ENCODE assay signal across 7 mouse cellular contexts in genomic region chr14:34501804-34502474, GRCm38 (mm10). TPM values are rescaled to one million over a fixed set of nuclear protein-coding genes. Genes with fewer than 3 reads are reported as not detected.
DNase-seq lines count a peak whose midpoint lies in the region; ATAC-seq and TF ChIP-seq lines count a peak whose summit lies in the region.

No protein-coding gene starts in this region.

- no peaks in the 10 kb centered on the region for H3K36me3 ChIP-seq in forebrain, postnatal 0 days (ENCODE audit: insufficient read depth)
- H3K36me3 ChIP-seq in hindbrain, embryonic 16.5 days (ENCODE audit: control insufficient read depth, insufficient read depth, low read length) = no peaks in the 10 kb centered on the region
- no peaks in the 10 kb centered on the region for H3K36me3 ChIP-seq in midbrain, embryonic 12.5 days

- H3K27ac ChIP-seq in forebrain, postnatal 0 days (ENCODE audit: low read depth, low read length) = peak overlapping the region; percentile 96
- peak overlapping the region; percentile 98 for H3K27ac ChIP-seq in hindbrain, embryonic 16.5 days (ENCODE audit: low read depth, low read length)
- H3K27ac ChIP-seq in midbrain, embryonic 12.5 days (replicated peaks) = peak overlapping the region; percentile 88

- intact Hi-C loops in left cerebral cortex, postnatal 4 days (cut with DNase I) = loop anchor here (5.0 kb wide), 1 partner anchor 45 kb away; no protein-coding TSS in a partner anchor

- CTCF ChIA-PET in Patski (lab: Charles Lee) = no interaction called here

- POLR2A ChIA-PET in Patski (lab: Charles Lee) = interaction anchor here (1.0 to 1.3 kb wide), 2 partner anchors 12 to 46 kb away, joined by 3 read pairs; no protein-coding TSS in a partner anchor

- no peak for TF ChIP-seq CTCF in Patski (IDR thresholded peaks at IDR 0.05)
- TF ChIP-seq CTCF in forebrain, postnatal 0 days (IDR thresholded peaks at IDR 0.05; ENCODE audit: low read depth) = peak; percentile 37; the same call in 1 of the 2 replicates

- H3K27me3 ChIP-seq in Patski = no peaks in the 10 kb centered on the region
- no peaks in the 10 kb centered on the region for H3K27me3 ChIP-seq in forebrain, postnatal 0 days (ENCODE audit: insufficient read depth, low read length)
- H3K27me3 ChIP-seq in hindbrain, embryonic 16.5 days (replicated peaks; ENCODE audit: control insufficient read depth, insufficient read depth, low read length) = no peaks in the 10 kb centered on the region
- no peaks in the 10 kb centered on the region for H3K27me3 ChIP-seq in midbrain, embryonic 12.5 days

- DNase-seq in Patski (ENCODE audit: low read depth, low spot score) = no peak
- peak; percentile 72 for DNase-seq in cerebellum, adult 11-12 months
- peak; percentile 58 for DNase-seq in forebrain, postnatal 0 days
- peak; percentile 41 for DNase-seq in left cerebral cortex, postnatal 4 days
- peak; percentile 13 to 65 for DNase-seq in spleen, postnatal 4 days (ENCODE audit: low spot score in 2 of 2)

- peak overlapping the region; percentile 82 for H3K4me2 ChIP-seq in forebrain, postnatal 0 days (ENCODE audit: low read depth)
- H3K4me2 ChIP-seq in hindbrain, embryonic 16.5 days (ENCODE audit: low read length) = peak overlapping the region; percentile 62
- H3K4me2 ChIP-seq in midbrain, embryonic 12.5 days (replicated peaks) = peak overlapping the region; percentile 54

- peaks cover 26% of the 10 kb centered on the region; the same call in 1 of the 2 replicates for H3K4me1 ChIP-seq in forebrain, postnatal 0 days (ENCODE audit: insufficient read depth)
- peaks cover 19% of the 10 kb centered on the region for H3K4me1 ChIP-seq in hindbrain, embryonic 16.5 days (ENCODE audit: control insufficient read depth, insufficient read depth, low read depth, low read length)
- peaks cover 28% of the 10 kb centered on the region for H3K4me1 ChIP-seq in midbrain, embryonic 12.5 days

- peak; percentile 29 for ATAC-seq in Patski
- peak; percentile 32 for ATAC-seq in forebrain, postnatal 0 days
- ATAC-seq in hindbrain, embryonic 16.5 days = peak; percentile 45
- ATAC-seq in midbrain, embryonic 12.5 days (ENCODE audit: low FRiP score, low read depth) = peak; percentile 50; the same call in 1 of the 2 replicates

- H3K4me3 ChIP-seq in forebrain, postnatal 0 days (ENCODE audit: low read depth, low read length) = peak overlapping the region; percentile 83
- H3K4me3 ChIP-seq in hindbrain, embryonic 16.5 days (ENCODE audit: low read length) = peak overlapping the region; percentile 87
- H3K4me3 ChIP-seq in midbrain, embryonic 12.5 days = peak overlapping the region; percentile 91

- in situ Hi-C loops in Patski (cut with MboI; ENCODE audit: low pct_unique_long_range_greater_than_20kb) = loop anchor here (5.0 kb wide), 1 partner anchor 45 kb away; no protein-coding TSS in a partner anchor

- H3K9ac ChIP-seq in forebrain, postnatal 0 days = peak overlapping the region; percentile 98
- peak overlapping the region; percentile 95 for H3K9ac ChIP-seq in hindbrain, embryonic 16.5 days (ENCODE audit: low read depth, low read length)
- peak overlapping the region; percentile 77 for H3K9ac ChIP-seq in midbrain, embryonic 12.5 days (replicated peaks)

- no peaks in the 10 kb centered on the region for H3K9me3 ChIP-seq in forebrain, postnatal 0 days (ENCODE audit: low read length)
- H3K9me3 ChIP-seq in hindbrain, embryonic 16.5 days (ENCODE audit: control insufficient read depth, low read length) = no peaks in the 10 kb centered on the region
- H3K9me3 ChIP-seq in midbrain, embryonic 12.5 days = no peaks in the 10 kb centered on the region

- WGBS in forebrain, postnatal 0 days = under 1% methylated on average over 58 of the region's 77 CpGs
- under 1% methylated on average over 61 of the region's 77 CpGs for WGBS in hindbrain, embryonic 16.5 days
- WGBS in midbrain, embryonic 12.5 days = under 1% methylated on average over 77 of the region's 77 CpGs

RNA-seq across cellular contexts. Expression of gene Bmpr1a, which starts 1.2 kb away (rescaled TPM):
- 53.2 TPM for polyA plus RNA-seq in Patski (2021)
- total RNA-seq in forebrain, postnatal 0 days (2014; rRNA removed) = 52.2 and 54.8 TPM in 2 replicates
- 12.7 and 15.9 TPM in 2 replicates for polyA plus RNA-seq in forebrain, postnatal 0 days (2015; fragmentation: Nextera tagmentation; extraction: Ambion mirVana)
- polyA plus RNA-seq in hindbrain, embryonic 16.5 days (2015; fragmentation: Nextera tagmentation; extraction: Ambion mirVana) = 11.1 and 19.0 TPM in 2 replicates
- 10 to 100 TPM; 37.9 to 47.0 TPM for total RNA-seq in left cerebral cortex, postnatal 4 days (2021)
- polyA plus RNA-seq in midbrain, embryonic 12.5 days (2016; fragmentation: Nextera tagmentation; extraction: Ambion mirVana) = 43.3 and 44.1 TPM in 2 replicates

RNA-seq across cellular contexts. Expression of gene 9230112D13Rik, which starts 20.7 kb away (rescaled TPM):
- not detected for polyA plus RNA-seq in Patski (2021)
- total RNA-seq in forebrain, postnatal 0 days (2014; rRNA removed) = not detected in 2 replicates
- polyA plus RNA-seq in forebrain, postnatal 0 days (2015; fragmentation: Nextera tagmentation; extraction: Ambion mirVana) = not detected in 2 replicates
- polyA plus RNA-seq in hindbrain, embryonic 16.5 days (2015; fragmentation: Nextera tagmentation; extraction: Ambion mirVana) = not detected in 2 replicates
- total RNA-seq in left cerebral cortex, postnatal 4 days (2021) = not detected
- not detected in 2 replicates for polyA plus RNA-seq in midbrain, embryonic 12.5 days (2016; fragmentation: Nextera tagmentation; extraction: Ambion mirVana)
